Mouse (Mus musculus) liver, postnatal 0 days (tissue): ENCODE measurements at regions not wholly inside any gene's neighbourhood (a gene's known extent, or its start where the extent isn't known, plus 50 kb on each side); places are given as distances from the start of the nearest gene placed in this dataset.

Source experiments
- ATAC-seq: fragments of 200-750 bp; cut with Nextera tagmentation; 2 replicates; pipeline ENCODE4 v1.8.0; 2017; ENCODE audit warnings: mild to moderate bottlenecking, moderate library complexity
- DNase-seq: peaks from one replicate; pipeline ENCODE4 v3.0.0-alpha.2; 2016
- H3K27ac ChIP-seq: fragments of 300-500 bp; sonication (generic); 2 replicates; pipeline ENCODE4 v1.5.1; 2014; ENCODE audit warnings: antibody characterized with exemption, moderate library complexity, mild to moderate bottlenecking, low read depth
- H3K27me3 ChIP-seq: fragments of 300-500 bp; sonication (generic); 2 replicates; pipeline ENCODE4 v1.6.1; 2014; ENCODE audit warnings: low read length, control low read depth, mixed read lengths; ENCODE audit not compliant: insufficient read depth
- H3K36me3 ChIP-seq: fragments of 300-500 bp; sonication (generic); replicated peaks from 2 replicates; pipeline ENCODE4 v1.6.1; 2014; ENCODE audit warnings: mild to moderate bottlenecking, control low read depth, low read length, moderate library complexity, mixed read lengths; ENCODE audit not compliant: insufficient read depth
- H3K4me1 ChIP-seq: fragments of 300-500 bp; sonication (generic); 2 replicates; pipeline ENCODE4 v1.6.1; 2014; ENCODE audit warnings: antibody characterized with exemption, mild to moderate bottlenecking, control low read depth; ENCODE audit not compliant: insufficient read depth
- H3K4me2 ChIP-seq: fragments of 300-500 bp; sonication (generic); 2 replicates; pipeline ENCODE4 v1.6.1; 2014; ENCODE audit warnings: low read depth, mild to moderate bottlenecking, low read length, moderate library complexity, mixed read lengths
- H3K4me3 ChIP-seq: fragments of 300-500 bp; sonication (generic); 2 replicates; pipeline ENCODE4 v1.5.1; 2014; ENCODE audit warnings: low read depth, low read length
- H3K9ac ChIP-seq: fragments of 300-500 bp; sonication (generic); replicated peaks from 2 replicates; pipeline ENCODE4 v1.6.1; 2014; ENCODE audit warnings: mild to moderate bottlenecking, moderate library complexity
- H3K9me3 ChIP-seq: fragments of 300-500 bp; sonication (generic); 2 replicates; pipeline ENCODE4 v1.6.1; 2016; ENCODE audit warnings: mild to moderate bottlenecking, control low read depth, low read length, mixed read lengths
- CTCF ChIP-seq: sonication (generic); IDR thresholded peaks from 2 replicates; pipeline ENCODE4 v1.5.1; 2016; ENCODE audit warnings: antibody characterized with exemption, low read depth
- EP300 ChIP-seq: IDR thresholded peaks from 2 replicates; pipeline ENCODE4 v1.6.1; 2016; ENCODE audit warnings: antibody characterized with exemption, low read depth, mild to moderate bottlenecking
- WGBS: fragments of 180-500 bp; shearing (Covaris S2); extraction: QIAGEN DNeasy Blood & Tissue Kit; methylation state at CpG from one replicate; pipeline ENCODE4 v1.1.7; 2014; ENCODE audit not compliant: insufficient replicate concordance; 5-methylcytosine and 5-hydroxymethylcytosine counted together

DNA sequence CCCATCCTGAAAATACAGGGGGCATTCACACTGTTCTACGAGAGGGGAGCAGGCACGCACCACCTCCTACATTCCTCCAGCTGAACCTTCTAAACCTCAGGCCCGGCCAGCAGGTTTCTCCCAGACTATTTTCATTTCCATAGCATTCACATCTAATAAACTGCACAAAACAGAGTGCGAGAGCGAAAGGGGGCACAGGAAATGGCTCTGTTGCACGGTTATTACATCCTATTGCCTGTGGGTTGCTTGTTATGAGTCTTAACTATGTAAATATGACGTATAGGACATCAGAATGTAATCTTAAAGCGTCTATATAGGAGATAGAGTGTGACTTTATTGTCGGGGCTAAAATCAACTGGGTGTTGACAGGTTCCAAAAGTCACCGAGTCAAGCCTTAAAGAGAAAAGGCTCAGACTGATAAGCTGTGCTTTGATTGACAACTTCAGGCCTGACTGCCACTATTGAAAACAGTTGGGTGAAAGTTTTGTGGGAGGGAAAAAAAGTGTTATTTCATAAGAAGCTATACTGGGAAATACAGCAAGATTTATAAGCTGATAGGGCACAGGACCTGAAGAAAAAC lies 121.5 kb upstream of the Cep162 start:
- TF ChIP-seq CTCF (no peak), EP300 (no peak)
- DNase-seq (no peak), ATAC-seq (no peak)
- WGBS, result 60% methylated on average over 10 of the region's 10 CpGs
- H3K4me3 ChIP-seq, result no peak overlapping the region
- no peak overlapping the region for H3K4me2 ChIP-seq
- H3K36me3 ChIP-seq, result no peaks in the 10 kb centered on the region
- no peak overlapping the region for H3K27ac ChIP-seq
- no peaks in the 10 kb centered on the region for H3K4me1 ChIP-seq
- no peaks in the 10 kb centered on the region for H3K27me3 ChIP-seq
- H3K9me3 ChIP-seq, result no peaks in the 10 kb centered on the region
- no peak overlapping the region for H3K9ac ChIP-seq

- H3K9ac ChIP-seq, result no peak overlapping the region
- ATAC-seq, result no peak
- H3K4me3 ChIP-seq, result no peak overlapping the region
- TF ChIP-seq EP300, result no peak
- no peak for TF ChIP-seq CTCF
- no peaks in the 10 kb centered on the region for H3K4me1 ChIP-seq
- H3K9me3 ChIP-seq, result no peaks in the 10 kb centered on the region
- H3K27ac ChIP-seq, result no peak overlapping the region
- no peaks in the 10 kb centered on the region for H3K27me3 ChIP-seq
- H3K36me3 ChIP-seq, result no peaks in the 10 kb centered on the region
- no peak overlapping the region for H3K4me2 ChIP-seq
- WGBS, result 68% methylated on average over 4 of the region's 4 CpGs
- no peak for DNase-seq
Observed at GRCm38 (mm10) chr9:87372251-87372905, 117.0 kb upstream of the Cep162 start.

DNA sequence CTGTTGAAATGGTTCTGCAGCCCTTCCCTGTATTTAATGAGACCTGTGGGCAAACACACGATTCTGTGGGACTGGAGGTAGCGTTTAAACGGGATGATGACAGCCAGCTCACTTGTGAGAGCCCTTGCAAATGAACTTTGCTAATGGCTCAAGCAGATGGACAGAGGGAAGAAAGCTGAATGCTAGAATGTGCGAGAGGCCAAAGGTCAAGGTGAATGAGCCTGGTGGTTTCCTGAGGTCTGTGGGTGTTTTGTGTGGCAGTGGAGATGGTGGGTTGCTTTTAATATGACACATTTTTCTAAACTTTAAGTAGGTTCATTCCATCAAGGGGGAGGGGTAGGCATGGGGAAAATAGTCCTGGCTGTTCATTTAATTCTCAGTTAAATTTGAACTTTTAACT lies 113.7 kb upstream of the Cep162 start:
- Histone ChIP-seq H3K4me3 (no peak overlapping the region), H3K4me1 (no peaks in the 10 kb centered on the region), H3K27ac (no peak overlapping the region), H3K9me3 (no peaks in the 10 kb centered on the region), H3K36me3 (no peaks in the 10 kb centered on the region), H3K27me3 (no peaks in the 10 kb centered on the region), H3K4me2 (no peak overlapping the region), H3K9ac (no peak overlapping the region)
- 35% methylated on average over 4 of the region's 4 CpGs for WGBS
- no peak for ATAC-seq
- no peak for DNase-seq
- TF ChIP-seq CTCF (no peak), EP300 (no peak)

DNA sequence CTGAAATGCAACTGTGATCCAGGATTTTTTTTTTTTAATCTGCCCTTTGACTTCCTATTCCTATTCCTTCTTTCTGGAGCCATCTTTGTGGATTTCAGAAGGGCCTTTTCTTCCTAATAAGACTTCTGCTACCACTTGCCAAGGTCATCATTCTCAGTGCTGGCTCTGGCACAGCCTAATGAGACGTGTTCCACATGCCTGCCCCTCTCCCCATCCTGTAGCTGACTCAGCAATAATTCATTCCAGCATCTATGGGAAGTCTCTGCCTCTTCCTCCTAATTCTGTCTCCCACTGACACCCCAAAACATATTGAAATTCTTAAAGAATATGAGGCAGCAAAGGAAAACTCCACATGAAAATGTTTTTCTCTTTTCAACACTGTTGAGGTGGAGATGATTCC lies 91.7 kb upstream of the Cep162 start:
- Histone ChIP-seq H3K27me3 (no peaks in the 10 kb centered on the region), H3K9ac (no peak overlapping the region), H3K4me1 (no peaks in the 10 kb centered on the region), H3K4me2 (no peak overlapping the region), H3K27ac (no peak overlapping the region), H3K4me3 (no peak overlapping the region), H3K36me3 (no peaks in the 10 kb centered on the region), H3K9me3 (no peaks in the 10 kb centered on the region)
- no peak for TF ChIP-seq CTCF
- TF ChIP-seq EP300, result no peak
- no peak for ATAC-seq
- no peak for DNase-seq
- WGBS, result 41% methylated on average over 1 of the region's 1 CpGs

GRCm38 (mm10) chr9:87346278-87346882 lies 91.0 kb upstream of the Cep162 start:
- Histone ChIP-seq H3K4me2 (no peak overlapping the region), H3K27me3 (no peaks in the 10 kb centered on the region), H3K27ac (no peak overlapping the region), H3K4me1 (no peaks in the 10 kb centered on the region), H3K36me3 (no peaks in the 10 kb centered on the region), H3K9me3 (no peaks in the 10 kb centered on the region), H3K9ac (no peak overlapping the region), H3K4me3 (no peak overlapping the region)
- TF ChIP-seq CTCF, result no peak
- TF ChIP-seq EP300, result no peak
- DNase-seq, result no peak
- ATAC-seq, result no peak
- 69% methylated on average over 3 of the region's 3 CpGs for WGBS

DNA sequence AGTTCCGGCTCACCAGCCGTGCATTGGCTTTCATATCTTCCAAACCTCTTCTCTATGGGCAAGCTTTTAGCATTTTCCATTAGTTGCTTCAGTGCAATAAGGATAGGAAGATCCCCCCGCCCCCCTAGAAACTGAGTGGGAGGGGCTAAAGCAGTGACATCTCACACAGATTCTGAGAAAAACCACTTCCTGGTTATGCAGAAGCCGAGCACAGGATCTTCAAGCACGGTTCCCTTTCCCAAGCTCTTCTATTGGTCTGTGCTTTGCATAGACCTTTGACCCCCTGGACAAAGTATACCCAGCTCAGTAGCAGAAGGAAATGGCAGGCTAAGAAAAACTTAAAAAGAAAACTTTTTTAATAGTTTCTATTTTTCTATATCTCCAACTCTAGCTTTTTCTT lies 86.1 kb upstream of the Cep162 start:
- no peak for TF ChIP-seq EP300
- TF ChIP-seq CTCF, result no peak
- DNase-seq (no peak), ATAC-seq (no peak)
- Histone ChIP-seq H3K4me2 (no peak overlapping the region), H3K4me1 (no peaks in the 10 kb centered on the region), H3K9ac (no peak overlapping the region), H3K36me3 (no peaks in the 10 kb centered on the region), H3K27ac (no peak overlapping the region), H3K4me3 (no peak overlapping the region), H3K27me3 (no peaks in the 10 kb centered on the region), H3K9me3 (no peaks in the 10 kb centered on the region)
- WGBS, result 45% methylated on average over 5 of the region's 5 CpGs
